Mouse (Mus musculus) left cerebral cortex, adult 2 months (tissue): ENCODE measurements at regions not wholly inside any gene's neighbourhood (a gene's known extent, or its start where the extent isn't known, plus 50 kb on each side); places are given as distances from the start of the nearest gene placed in this dataset.

Experiments
- DNase-seq, 2 experiments: peaks; one replicate each; pipeline ENCODE4 v3.0.0; 2021 to 2022; ENCODE audit warnings: low spot score in 2 of 2, mixed read lengths in 1 of 2; ENCODE audit errors: extremely low spot score in 1 of 2
- H3K27ac ChIP-seq: fragments of 200-600 bp; 2 replicates; pipeline ENCODE4 v1.8.1; 2022
- H3K4me3 ChIP-seq: fragments of 200-600 bp; 2 replicates; pipeline ENCODE4 v1.8.1; 2022
- CTCF ChIP-seq: fragments of 200-600 bp; IDR thresholded peaks from 2 replicates; pipeline ENCODE4 v1.8.1; 2022; ENCODE audit warnings: antibody characterized with exemption, mild to moderate bottlenecking, moderate library complexity
- intact Hi-C: fragments of 180-260 bp; cut with DNase I; formaldehyde crosslinking; loops from one replicate; pipeline ENCODE4 v1.15.1; 2025

GRCm38 (mm10) chr9:61680911-61681311, 233.4 kb downstream of the Rplp1 start:
- no peak for DNase-seq
- no peak overlapping the region for H3K27ac ChIP-seq
- H3K4me3 ChIP-seq: no peak overlapping the region
- intact Hi-C loops: no loop called here
- TF ChIP-seq CTCF: no peak

- Histone ChIP-seq H3K4me3 (no peak overlapping the region), H3K27ac (no peak overlapping the region)
- no peak for TF ChIP-seq CTCF
- no peak for DNase-seq
- intact Hi-C loops: no loop called here
Measured at GRCm38 (mm10) chr9:61679686-61680085, 234.7 kb downstream of the Rplp1 start.

- intact Hi-C loops: loop anchor here (1.0 to 2.0 kb wide), 5 partner anchors 37 to 307 kb away; no protein-coding TSS in a partner anchor
- no peak overlapping the region for H3K4me3 ChIP-seq
- DNase-seq: no peak
- no peak overlapping the region for H3K27ac ChIP-seq
- no peak for TF ChIP-seq CTCF
Measured at GRCm38 (mm10) chr9:61677603-61678002, 236.7 kb downstream of the Rplp1 start.

DNA sequence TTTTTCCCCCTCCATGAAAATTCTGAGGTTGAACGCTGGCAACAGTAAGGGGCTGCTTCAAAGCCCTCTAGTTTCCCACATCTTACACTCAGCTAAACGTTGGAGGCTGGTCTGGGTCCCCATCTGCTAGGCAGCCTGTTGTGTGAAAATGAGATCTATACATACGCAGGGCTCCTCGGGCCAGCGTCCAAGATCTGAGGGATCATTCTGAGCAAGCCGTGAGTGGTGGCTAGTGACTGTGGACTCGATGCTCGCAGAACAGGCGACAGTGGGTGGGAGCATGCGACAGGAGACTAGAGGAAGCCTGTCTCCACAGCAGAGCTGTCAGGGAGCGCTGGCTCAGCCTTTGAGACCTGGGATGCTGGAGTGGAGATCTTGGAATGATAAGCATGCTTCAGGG, 237.3 kb downstream of the Rplp1 start:
- intact Hi-C loops: loop anchor here (1.0 to 2.0 kb wide), 5 partner anchors 37 to 307 kb away; no protein-coding TSS in a partner anchor
- Histone ChIP-seq H3K27ac (no peak overlapping the region), H3K4me3 (no peak overlapping the region)
- TF ChIP-seq CTCF: no peak
- DNase-seq: peak; percentile 55 to 87

- H3K27ac ChIP-seq: no peak overlapping the region
- no peak overlapping the region for H3K4me3 ChIP-seq
- intact Hi-C loops: no loop called here
- DNase-seq: no peak
- no peak for TF ChIP-seq CTCF
Measured at GRCm38 (mm10) chr9:61675366-61675765, 239.0 kb downstream of the Rplp1 start.

DNA sequence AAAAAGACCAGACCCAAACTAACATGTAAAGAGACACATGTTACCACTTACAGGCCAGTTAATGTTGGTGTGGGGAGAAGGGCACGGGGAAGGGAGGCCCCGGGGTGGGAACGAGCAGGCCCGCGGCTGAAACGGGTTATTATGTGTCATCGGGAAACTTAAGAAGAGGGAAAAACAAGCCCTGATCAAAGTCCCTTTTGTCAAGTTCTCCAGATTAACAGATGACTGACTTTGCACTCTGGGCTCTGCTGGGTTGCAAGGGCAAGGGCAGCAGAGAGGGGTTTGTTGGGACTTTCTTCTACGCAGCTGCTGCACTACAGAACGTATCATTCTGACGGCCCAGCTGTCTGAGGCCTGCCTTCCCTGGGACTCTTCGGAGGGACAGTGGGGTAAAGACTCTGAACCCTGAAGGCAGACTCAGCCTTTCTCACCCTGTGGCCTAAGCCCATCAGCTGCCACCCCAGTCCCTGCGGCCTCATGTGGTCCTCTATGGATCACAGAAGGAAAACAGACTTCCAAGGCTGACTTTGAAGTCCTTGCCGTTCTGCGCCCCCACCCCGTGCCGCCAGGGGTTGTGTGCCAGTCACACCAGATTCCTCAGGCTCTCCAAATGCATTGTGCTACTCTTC, 240.7 kb downstream of the Rplp1 start:
- Histone ChIP-seq H3K27ac (no peak overlapping the region), H3K4me3 (no peak overlapping the region)
- DNase-seq: no peak
- intact Hi-C loops: no loop called here
- TF ChIP-seq CTCF: no peak

GRCm38 (mm10) chr9:61670986-61671385, 243.4 kb downstream of the Rplp1 start:
- no peak for DNase-seq
- intact Hi-C loops: no loop called here
- H3K4me3 ChIP-seq: no peak overlapping the region
- H3K27ac ChIP-seq: no peak overlapping the region
- no peak for TF ChIP-seq CTCF

DNA sequence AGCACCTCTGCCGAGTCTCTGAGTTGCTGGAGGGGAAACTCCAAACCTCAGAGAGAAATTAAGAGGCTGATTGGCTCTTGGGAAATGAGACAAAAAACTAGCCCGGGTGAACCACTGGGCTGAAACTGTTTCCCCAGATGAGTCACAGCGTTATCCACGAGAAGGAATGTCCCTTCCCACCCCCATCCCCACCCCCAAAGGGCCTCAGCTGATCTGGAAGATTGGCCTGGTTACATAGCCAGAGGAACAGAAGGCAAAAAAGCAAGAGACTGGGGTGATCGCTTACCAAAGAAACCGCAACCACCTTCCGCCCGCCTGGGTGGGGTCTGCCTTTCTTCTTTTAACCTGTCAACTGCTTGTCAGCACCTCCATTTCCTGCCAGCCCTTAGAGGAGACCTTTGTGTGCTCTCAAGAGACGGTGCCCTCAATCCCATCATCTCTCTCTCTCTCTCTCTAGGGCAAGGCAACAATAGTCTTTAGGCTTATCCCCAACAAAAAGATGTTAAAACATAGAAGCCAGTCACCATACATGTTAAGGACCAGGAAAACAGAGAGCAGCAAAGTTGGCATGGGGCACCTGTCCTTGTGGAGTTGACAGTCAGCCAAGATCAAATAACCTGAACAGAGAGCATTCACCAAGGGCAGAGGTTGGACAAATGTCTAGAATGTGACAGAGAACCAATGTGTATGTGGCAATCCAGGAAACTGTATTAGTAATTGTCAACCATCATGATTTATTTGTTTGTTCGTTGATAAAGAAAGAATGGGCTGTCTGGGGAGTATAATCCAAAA, 244.4 kb downstream of the Rplp1 start:
- no peak for DNase-seq
- intact Hi-C loops: no loop called here

DNA sequence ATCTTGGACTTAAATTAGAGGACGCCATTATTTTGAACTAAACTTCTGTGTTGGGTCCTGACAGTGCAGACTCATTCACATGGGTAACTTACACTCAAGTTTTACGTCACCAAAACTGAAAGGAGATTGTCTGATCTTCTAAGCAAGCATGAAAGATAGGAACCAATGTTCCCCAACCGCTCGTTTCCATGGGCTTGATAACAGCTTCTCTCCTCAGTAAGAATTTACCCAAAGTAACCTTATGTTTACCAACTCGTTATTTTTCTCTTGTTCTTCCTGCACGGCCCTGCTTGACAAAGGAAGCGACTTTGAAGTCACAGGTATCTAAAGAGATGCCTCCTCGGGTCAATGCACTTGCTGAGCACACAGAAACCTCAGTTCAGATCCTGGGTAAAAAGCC, 245.6 kb downstream of the Rplp1 start:
- Histone ChIP-seq H3K27ac (no peak overlapping the region), H3K4me3 (no peak overlapping the region)
- intact Hi-C loops: no loop called here
- TF ChIP-seq CTCF: no peak
- DNase-seq: no peak

More for the DNA sequence above, 244.4 kb downstream of the Rplp1 start:
- Histone ChIP-seq H3K27ac (no peak overlapping the region), H3K4me3 (no peak overlapping the region)
- no peak for TF ChIP-seq CTCF

DNA sequence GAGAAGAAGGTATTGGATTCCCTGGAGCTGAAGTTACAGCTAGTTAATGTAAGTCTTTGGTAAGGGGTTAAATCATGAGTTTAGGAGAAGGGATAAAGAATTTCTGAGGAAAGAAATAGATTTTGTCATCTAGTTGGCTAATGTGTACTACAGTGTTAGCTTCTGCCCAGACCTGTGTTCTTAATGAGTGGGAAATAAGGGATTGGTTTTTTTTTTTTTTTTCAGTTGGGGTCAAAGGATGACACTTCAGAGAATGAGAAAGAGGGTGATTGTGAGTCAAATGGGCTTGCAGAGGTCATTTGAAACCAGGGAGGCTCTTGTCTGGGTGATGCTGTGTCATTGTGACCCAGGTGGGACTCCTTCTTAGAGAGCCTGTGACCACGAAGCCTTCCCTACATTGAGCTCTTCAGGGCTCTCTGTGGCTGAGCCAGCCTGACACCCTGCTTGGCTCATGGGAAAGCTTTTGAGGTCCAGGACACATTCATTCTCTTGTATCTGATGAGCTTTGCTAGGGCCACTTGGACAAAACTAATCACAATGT, 246.1 kb downstream of the Rplp1 start:
- no peak for DNase-seq
- H3K4me3 ChIP-seq: no peak overlapping the region
- TF ChIP-seq CTCF: no peak
- intact Hi-C loops: no loop called here
- H3K27ac ChIP-seq: no peak overlapping the region

GRCm38 (mm10) chr9:61667453-61668074, 246.8 kb downstream of the Rplp1 start:
- Histone ChIP-seq H3K27ac (no peak overlapping the region), H3K4me3 (no peak overlapping the region)
- DNase-seq: no peak
- intact Hi-C loops: no loop called here
- TF ChIP-seq CTCF: no peak

- H3K27ac ChIP-seq: no peak overlapping the region
- H3K4me3 ChIP-seq: no peak overlapping the region
- TF ChIP-seq CTCF: no peak
- DNase-seq: no peak
- intact Hi-C loops: no loop called here
Measured at GRCm38 (mm10) chr9:61666761-61667332, 247.5 kb downstream of the Rplp1 start.
